Mouse (Mus musculus): ENCODE data around the gene Gm5108.

- TF ChIP-seq GATA1 (IDR thresholded peaks at IDR 0.05; ENCODE audit: low read length) (no peak), TAL1 (IDR thresholded peaks at IDR 0.05; ENCODE audit: low read length) (no peak)
These were observed 2.8 kb downstream of the Gm5108 start for GRCm38 (mm10) chr5:67944074-67944785.

Data from erythroblast, embryonic 14.5 days (primary cell).